Mouse (Mus musculus): ENCODE data around the gene Gtf2ird2. TPM values are rescaled to one million over a fixed set of nuclear protein-coding genes. Genes with fewer than 3 reads are reported as not detected.
A peak's percentile ranks its signal among the peaks of the same experiment; 100 is the strongest.

Gene Gtf2ird2
- polyA plus RNA-seq, 1 experiment from 2014 or later, result 5.1 TPM

DNA sequence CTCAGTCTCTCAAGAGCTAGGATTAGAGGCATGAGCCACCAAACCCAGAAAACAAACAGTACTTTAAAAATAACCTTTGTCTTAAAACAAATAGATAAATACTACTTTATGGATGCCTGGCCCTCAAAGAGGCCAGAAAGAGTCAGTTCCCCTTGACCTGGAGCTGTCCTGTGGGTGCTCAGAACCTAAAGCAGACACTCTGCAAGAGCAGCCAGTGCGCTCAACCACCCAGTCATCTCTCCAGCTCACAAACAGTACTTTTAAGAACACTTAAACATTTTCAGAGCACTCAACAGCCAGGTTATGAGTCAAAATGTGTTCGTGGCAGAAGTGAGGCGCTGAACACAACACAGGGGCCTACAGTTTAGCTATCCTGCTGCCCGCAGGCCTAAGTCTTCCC, 67.3 kb downstream of the Gtf2ird2 start:
- Histone ChIP-seq H3K27me3 (no peaks in the 10 kb centered on the region), H3K36me3 (peaks cover 96% of the 10 kb centered on the region), H3K9me3 (replicated peaks) (no peaks in the 10 kb centered on the region), H3K4me3 (no peak overlapping the region), H3K4me1 (replicated peaks) (no peaks in the 10 kb centered on the region), H3K4me2 (no peak overlapping the region), H3K9ac (no peak overlapping the region), H3K27ac (no peak overlapping the region)
- WGBS, result 88% methylated on average over 4 of the region's 4 CpGs
- ATAC-seq (replicated peaks; ENCODE audit: insufficient number of reproducible peaks, insufficient read depth, low FRiP score, low read depth), result no peak

DNA sequence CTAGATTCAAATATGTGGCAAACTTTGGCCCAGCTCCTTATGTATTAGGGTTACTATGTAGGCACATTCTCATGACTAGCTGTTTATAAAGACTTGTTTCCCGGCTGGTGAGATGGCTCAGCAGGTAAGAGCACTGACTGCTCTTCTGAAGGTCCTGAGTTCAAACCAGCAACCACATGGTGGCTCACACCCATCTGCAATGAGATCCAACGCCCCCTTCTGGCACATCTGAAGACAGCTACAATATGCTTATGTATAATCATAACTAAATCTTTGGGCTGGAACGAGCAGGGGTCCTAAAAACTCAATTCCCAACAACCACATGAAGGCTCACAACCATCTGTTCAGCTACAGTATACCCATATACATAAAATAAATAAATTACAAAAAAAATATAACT, 70.0 kb downstream of the Gtf2ird2 start:
- no peak overlapping the region for H3K9ac ChIP-seq
- no peaks in the 10 kb centered on the region for H3K27me3 ChIP-seq
- 61% methylated on average over 3 of the region's 3 CpGs for WGBS
- ATAC-seq (replicated peaks; ENCODE audit: insufficient number of reproducible peaks, insufficient read depth, low FRiP score, low read depth), result no peak
- H3K27ac ChIP-seq, result no peak overlapping the region
- H3K9me3 ChIP-seq (replicated peaks), result no peaks in the 10 kb centered on the region
- no peak overlapping the region for H3K4me2 ChIP-seq
- H3K4me3 ChIP-seq, result no peak overlapping the region
- no peaks in the 10 kb centered on the region for H3K4me1 ChIP-seq (replicated peaks)
- peaks cover 89% of the 10 kb centered on the region for H3K36me3 ChIP-seq

GRCm38 (mm10) chr5:134255294-134255693, 71.5 kb downstream of the Gtf2ird2 start:
- H3K4me1 ChIP-seq (replicated peaks), result no peaks in the 10 kb centered on the region
- no peaks in the 10 kb centered on the region for H3K27me3 ChIP-seq
- no peak overlapping the region for H3K27ac ChIP-seq
- H3K4me2 ChIP-seq, result no peak overlapping the region
- no peak for ATAC-seq (replicated peaks; ENCODE audit: insufficient number of reproducible peaks, insufficient read depth, low FRiP score, low read depth)
- H3K4me3 ChIP-seq, result no peak overlapping the region
- no peak overlapping the region for H3K9ac ChIP-seq
- WGBS, result 88% methylated on average over 10 of the region's 10 CpGs
- peaks cover 91% of the 10 kb centered on the region for H3K36me3 ChIP-seq
- H3K9me3 ChIP-seq (replicated peaks), result no peaks in the 10 kb centered on the region

GRCm38 (mm10) chr5:134257349-134258031, 73.7 kb downstream of the Gtf2ird2 start:
- H3K27ac ChIP-seq, result no peak overlapping the region
- no peaks in the 10 kb centered on the region for H3K27me3 ChIP-seq
- H3K9me3 ChIP-seq (replicated peaks), result no peaks in the 10 kb centered on the region
- no peak overlapping the region for H3K4me2 ChIP-seq
- H3K4me3 ChIP-seq, result no peak overlapping the region
- peaks cover 92% of the 10 kb centered on the region for H3K36me3 ChIP-seq
- no peak for ATAC-seq (replicated peaks; ENCODE audit: insufficient number of reproducible peaks, insufficient read depth, low FRiP score, low read depth)
- 81% methylated on average over 13 of the region's 13 CpGs for WGBS
- H3K4me1 ChIP-seq (replicated peaks), result no peaks in the 10 kb centered on the region
- no peak overlapping the region for H3K9ac ChIP-seq

DNA sequence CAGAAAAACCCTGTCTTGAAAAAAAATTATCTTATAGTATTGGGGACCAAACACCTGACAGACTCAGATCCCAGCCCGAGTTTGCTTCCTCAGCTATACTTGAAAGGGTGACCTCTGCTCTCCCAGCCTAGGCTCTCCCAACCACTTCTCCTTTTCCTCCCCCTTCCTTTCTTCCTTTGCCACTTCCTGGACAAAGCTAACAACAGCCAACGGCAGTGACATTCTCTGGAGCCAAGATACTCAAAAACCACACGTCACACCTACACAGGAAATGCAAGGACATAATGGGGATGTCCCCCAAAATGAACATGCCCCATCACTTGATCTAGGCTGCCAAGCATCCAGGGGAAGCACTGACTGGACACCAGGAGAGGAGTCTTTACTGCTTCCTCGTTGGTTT, 74.6 kb downstream of the Gtf2ird2 start:
- WGBS, result 72% methylated on average over 4 of the region's 4 CpGs
- Histone ChIP-seq H3K27ac (no peak overlapping the region), H3K4me2 (no peak overlapping the region), H3K36me3 (peaks cover 92% of the 10 kb centered on the region), H3K27me3 (no peaks in the 10 kb centered on the region), H3K4me3 (no peak overlapping the region), H3K9me3 (replicated peaks) (no peaks in the 10 kb centered on the region), H3K9ac (no peak overlapping the region), H3K4me1 (replicated peaks) (no peaks in the 10 kb centered on the region)
- no peak for ATAC-seq (replicated peaks; ENCODE audit: insufficient number of reproducible peaks, insufficient read depth, low FRiP score, low read depth)

DNA sequence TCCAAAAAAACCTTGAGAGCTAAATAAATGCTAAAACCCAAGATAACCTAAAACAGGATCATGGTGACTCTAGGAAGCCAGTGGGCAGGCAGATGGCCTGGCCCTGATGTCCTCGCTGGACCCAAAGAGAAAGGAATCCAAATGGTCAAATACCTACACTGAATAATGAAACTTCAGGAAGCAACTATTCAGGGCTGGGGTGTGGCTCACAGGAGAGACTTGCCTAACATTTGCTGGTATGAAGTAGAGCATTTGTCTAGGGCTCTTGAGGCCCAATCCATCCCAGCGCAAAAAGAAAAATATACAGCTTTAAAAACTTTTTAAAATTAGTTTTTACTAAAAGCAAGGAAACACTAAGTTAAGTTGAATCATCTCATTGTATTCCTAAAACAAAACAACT, 75.1 kb downstream of the Gtf2ird2 start:
- Histone ChIP-seq H3K4me1 (replicated peaks) (no peaks in the 10 kb centered on the region), H3K9ac (no peak overlapping the region), H3K9me3 (replicated peaks) (no peaks in the 10 kb centered on the region), H3K4me3 (no peak overlapping the region), H3K36me3 (peaks cover 92% of the 10 kb centered on the region), H3K27me3 (no peaks in the 10 kb centered on the region), H3K27ac (no peak overlapping the region), H3K4me2 (no peak overlapping the region)
- no peak for ATAC-seq (replicated peaks; ENCODE audit: insufficient number of reproducible peaks, insufficient read depth, low FRiP score, low read depth)
- WGBS, result 91% methylated on average over 2 of the region's 2 CpGs

DNA sequence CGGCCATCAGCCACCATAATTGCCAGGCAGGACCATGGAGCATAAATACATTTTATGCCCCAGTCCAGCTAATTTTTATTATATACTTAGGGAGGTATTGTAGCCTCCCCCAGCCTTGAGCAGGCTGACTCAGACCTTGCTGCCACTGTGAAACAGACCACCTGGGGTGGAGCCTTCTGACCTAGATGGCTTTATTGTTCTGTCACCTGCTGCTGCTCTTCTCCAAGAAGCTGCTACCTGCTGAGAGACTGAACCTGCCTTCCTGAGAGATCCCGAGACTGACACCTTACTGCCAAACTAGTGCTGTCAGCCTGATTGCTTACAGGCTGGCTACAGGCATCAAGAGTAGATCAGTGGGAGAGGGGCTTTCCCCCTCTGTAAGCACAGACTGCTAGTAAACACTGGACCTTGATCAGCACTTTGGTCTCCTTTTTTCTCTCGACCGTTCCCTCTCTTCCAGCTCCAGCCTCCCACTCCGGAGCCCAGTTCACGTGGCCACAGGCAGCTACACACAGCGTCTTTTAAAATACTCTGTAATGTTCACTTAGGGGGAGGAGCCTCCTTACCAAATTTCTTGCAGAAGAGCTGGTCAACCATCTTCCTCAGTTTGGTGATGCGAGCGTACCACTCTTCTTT, 76.3 kb downstream of the Gtf2ird2 start:
- no peak for ATAC-seq (replicated peaks; ENCODE audit: insufficient number of reproducible peaks, insufficient read depth, low FRiP score, low read depth)

GRCm38 (mm10) chr5:134265890-134266289, 82.1 kb downstream of the Gtf2ird2 start:
- Histone ChIP-seq H3K36me3 (peaks cover 98% of the 10 kb centered on the region), H3K4me3 (no peak overlapping the region), H3K4me1 (replicated peaks) (no peaks in the 10 kb centered on the region; the same call in 1 of the 2 replicates), H3K9me3 (replicated peaks) (no peaks in the 10 kb centered on the region), H3K27ac (no peak overlapping the region), H3K27me3 (no peaks in the 10 kb centered on the region), H3K9ac (no peak overlapping the region), H3K4me2 (no peak overlapping the region)
- 65% methylated on average over 2 of the region's 2 CpGs for WGBS
- no peak for ATAC-seq (replicated peaks; ENCODE audit: insufficient number of reproducible peaks, insufficient read depth, low FRiP score, low read depth)

More for the DNA sequence above, 76.3 kb downstream of the Gtf2ird2 start:
- no peaks in the 10 kb centered on the region for H3K4me1 ChIP-seq (replicated peaks)
- no peak overlapping the region for H3K27ac ChIP-seq
- H3K4me2 ChIP-seq, result no peak overlapping the region
- WGBS, result 94% methylated on average over 9 of the region's 9 CpGs
- H3K36me3 ChIP-seq, result peaks cover 92% of the 10 kb centered on the region
- H3K27me3 ChIP-seq, result no peaks in the 10 kb centered on the region
- no peak overlapping the region for H3K9ac ChIP-seq
- H3K4me3 ChIP-seq, result no peak overlapping the region
- H3K9me3 ChIP-seq (replicated peaks), result no peaks in the 10 kb centered on the region

GRCm38 (mm10) chr5:134266404-134266803, 82.6 kb downstream of the Gtf2ird2 start:
- WGBS, result 79% methylated on average over 18 of the region's 18 CpGs
- no peak overlapping the region for H3K27ac ChIP-seq
- no peak overlapping the region for H3K4me3 ChIP-seq
- no peak overlapping the region for H3K9ac ChIP-seq
- no peaks in the 10 kb centered on the region for H3K9me3 ChIP-seq (replicated peaks)
- 0 out of 2 replicates have a peak, but pooled peaks have one; percentile 27 for ATAC-seq (replicated peaks; ENCODE audit: insufficient number of reproducible peaks, insufficient read depth, low FRiP score, low read depth)
- H3K27me3 ChIP-seq, result no peaks in the 10 kb centered on the region
- H3K4me1 ChIP-seq (replicated peaks), result no peaks in the 10 kb centered on the region; the same call in 1 of the 2 replicates
- H3K36me3 ChIP-seq, result peaks cover 98% of the 10 kb centered on the region
- H3K4me2 ChIP-seq, result no peak overlapping the region

DNA sequence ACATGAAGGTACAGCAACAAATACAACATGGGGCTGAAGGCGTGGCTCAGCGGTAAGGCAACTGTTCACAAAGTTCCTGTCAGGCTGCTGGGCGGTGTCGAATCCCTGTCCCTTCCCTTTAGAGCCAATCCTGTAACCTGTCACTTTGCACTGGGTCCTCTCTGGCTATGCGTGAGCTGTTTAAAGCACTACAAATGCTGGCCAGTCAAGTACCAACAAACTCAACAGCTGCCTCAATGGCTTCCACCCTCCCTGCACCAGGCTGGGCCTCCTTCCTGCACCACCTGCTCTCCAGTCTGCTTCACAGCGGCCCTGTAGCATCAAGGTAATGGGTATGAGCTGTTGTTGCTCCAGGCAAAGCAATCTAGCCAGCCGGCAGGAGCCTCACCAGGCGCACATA, 84.9 kb downstream of the Gtf2ird2 start:
- H3K4me1 ChIP-seq (replicated peaks), result no peaks in the 10 kb centered on the region; the same call in 1 of the 2 replicates
- H3K4me2 ChIP-seq, result no peak overlapping the region
- no peaks in the 10 kb centered on the region for H3K27me3 ChIP-seq
- no peaks in the 10 kb centered on the region for H3K9me3 ChIP-seq (replicated peaks)
- H3K4me3 ChIP-seq, result no peak overlapping the region
- H3K9ac ChIP-seq, result no peak overlapping the region
- peaks cover 98% of the 10 kb centered on the region for H3K36me3 ChIP-seq
- ATAC-seq (replicated peaks; ENCODE audit: insufficient number of reproducible peaks, insufficient read depth, low FRiP score, low read depth), result no peak
- 93% methylated on average over 8 of the region's 8 CpGs for WGBS
- H3K27ac ChIP-seq, result no peak overlapping the region

DNA sequence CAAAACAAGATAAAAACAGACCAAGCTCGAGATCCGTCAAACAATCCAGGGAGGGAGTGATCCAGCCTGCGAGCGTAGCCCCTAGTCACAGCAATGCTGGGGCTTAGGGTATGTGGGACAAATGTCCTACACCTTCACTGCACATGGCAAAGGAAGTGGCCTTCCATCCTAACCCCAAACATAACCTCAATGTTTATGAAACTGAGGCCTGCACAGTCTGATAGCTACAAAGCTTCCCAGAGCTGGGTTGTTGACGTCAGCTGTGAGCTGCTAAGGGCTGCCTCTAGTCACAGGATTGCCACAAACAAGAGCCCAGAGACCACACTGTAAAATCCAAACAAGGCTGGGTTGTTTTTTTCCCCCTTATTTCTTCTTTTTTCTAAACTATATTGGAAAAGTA, 85.9 kb downstream of the Gtf2ird2 start:
- H3K4me1 ChIP-seq (replicated peaks), result no peaks in the 10 kb centered on the region; the same call in 1 of the 2 replicates
- 84% methylated on average over 5 of the region's 5 CpGs for WGBS
- no peaks in the 10 kb centered on the region for H3K9me3 ChIP-seq (replicated peaks)
- no peaks in the 10 kb centered on the region for H3K27me3 ChIP-seq
- H3K4me3 ChIP-seq, result no peak overlapping the region
- H3K27ac ChIP-seq, result 0 out of 2 replicates have a peak overlapping the region, but pooled peaks have one; percentile 7
- H3K4me2 ChIP-seq, result no peak overlapping the region
- H3K9ac ChIP-seq, result no peak overlapping the region
- ATAC-seq (replicated peaks; ENCODE audit: insufficient number of reproducible peaks, insufficient read depth, low FRiP score, low read depth), result no peak
- peaks cover 96% of the 10 kb centered on the region for H3K36me3 ChIP-seq

DNA sequence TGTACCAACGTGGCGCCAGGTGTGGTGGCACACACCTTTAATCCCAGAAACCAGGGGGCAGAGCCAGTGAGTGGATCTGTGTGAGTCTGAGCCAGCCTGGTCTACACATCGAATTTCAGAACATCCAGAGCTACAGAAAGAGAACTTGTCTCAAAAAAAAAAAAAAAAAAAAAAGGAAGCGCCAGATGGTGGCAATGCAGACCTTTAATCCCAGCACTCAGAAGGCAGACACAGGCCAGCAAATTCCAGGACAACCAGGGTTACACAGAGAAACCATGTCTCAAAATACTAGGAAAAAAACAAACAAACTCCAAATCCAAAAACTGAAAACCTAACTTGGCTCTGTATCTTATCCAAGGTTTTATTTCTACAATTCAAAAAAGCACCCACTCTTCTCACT, 86.7 kb downstream of the Gtf2ird2 start:
- WGBS, result 88% methylated on average over 4 of the region's 4 CpGs
- peaks cover 6% of the 10 kb centered on the region for H3K4me1 ChIP-seq (replicated peaks)
- H3K4me3 ChIP-seq, result no peak overlapping the region
- H3K9ac ChIP-seq, result no peak overlapping the region
- peaks cover 96% of the 10 kb centered on the region for H3K36me3 ChIP-seq
- H3K27me3 ChIP-seq, result no peaks in the 10 kb centered on the region
- no peaks in the 10 kb centered on the region for H3K9me3 ChIP-seq (replicated peaks)
- no peak for ATAC-seq (replicated peaks; ENCODE audit: insufficient number of reproducible peaks, insufficient read depth, low FRiP score, low read depth)
- no peak overlapping the region for H3K27ac ChIP-seq
- no peak overlapping the region for H3K4me2 ChIP-seq

All from heart, embryonic 15.5 days (tissue).